Comparison of ENCODE assay signal across 10 mouse cellular contexts in genomic region chr16:17858592-17858991, GRCm38 (mm10). TPM values are rescaled to one million over a fixed set of nuclear protein-coding genes. Genes with fewer than 3 reads are reported as not detected.
DNase-seq lines count a peak whose midpoint lies in the region; ATAC-seq and TF ChIP-seq lines count a peak whose summit lies in the region.
"Had no signal": no experiment of that assay in that cellular context is flagged by ENCODE, and none has a peak within 500 bp of the region (broad histone marks: within the 10 kb centered on the region; RNA-seq: fewer than 3 reads in every experiment).

No protein-coding gene starts in this region.

- no peaks in the 10 kb centered on the region for H3K27me3 ChIP-seq in heart, postnatal 0 days (ENCODE audit: control insufficient read depth, insufficient read depth, low read length)
- no peaks in the 10 kb centered on the region for H3K27me3 ChIP-seq in testis, adult 2 months (ENCODE audit: control insufficient read depth, insufficient read depth, low read length)
- no peaks in the 10 kb centered on the region for H3K27me3 ChIP-seq in heart, embryonic 10.5 days (ENCODE audit: insufficient read depth, poor library complexity, severe bottlenecking)

- H3K4me2 ChIP-seq in heart, postnatal 0 days (ENCODE audit: low read depth, low read length): no peak overlapping the region

- peak; percentile 49; the same call in 1 of the 2 replicates for ATAC-seq in heart, postnatal 0 days (ENCODE audit: insufficient read depth, low read depth)
- peak; percentile 78 for ATAC-seq in common myeloid progenitor, adult 5-6 weeks (replicated peaks; ENCODE audit: low read depth, poor library complexity, severe bottlenecking)

- no peak overlapping the region for H3K4me3 ChIP-seq in heart, postnatal 0 days (ENCODE audit: low read depth, low read length)
- H3K4me3 ChIP-seq in testis, adult 2 months (ENCODE audit: control insufficient read depth, low read depth, low read length): peak overlapping the region; percentile 79
- H3K4me3 ChIP-seq in heart, embryonic 10.5 days: no peak overlapping the region

- H3K4me1 ChIP-seq in heart, postnatal 0 days (ENCODE audit: control insufficient read depth, insufficient read depth): no peaks in the 10 kb centered on the region
- no peaks in the 10 kb centered on the region for H3K4me1 ChIP-seq in testis, adult 2 months (ENCODE audit: control insufficient read depth, insufficient read depth, low read length)
- peaks cover 6% of the 10 kb centered on the region; the same call in 1 of the 2 replicates for H3K4me1 ChIP-seq in heart, embryonic 10.5 days

- H3K9me3 ChIP-seq in heart, postnatal 0 days (replicated peaks; ENCODE audit: control insufficient read depth, low read length): no peaks in the 10 kb centered on the region
- no peaks in the 10 kb centered on the region for H3K9me3 ChIP-seq in heart, embryonic 10.5 days

- DNase-seq in heart, postnatal 0 days (ENCODE audit: low spot score): no peak
- DNase-seq in heart, adult 11 months: no peak
- DNase-seq in testis, postnatal 10 days (ENCODE audit: low spot score): no peak
- DNase-seq in thymus, postnatal 25 days: peak; percentile 19
- DNase-seq in natural killer cell, adult 2 months (ENCODE audit: low spot score in 2 of 2): no peak
- DNase-seq in heart, embryonic 10.5 days (ENCODE audit: low spot score): no peak

- no peak for TF ChIP-seq POLR2A in testis, adult 2 months (IDR thresholded peaks at IDR 0.05; ENCODE audit: control insufficient read depth, low read depth, low read length)

- no peak for TF ChIP-seq EP300 in heart, postnatal 0 days (IDR thresholded peaks at IDR 0.05; ENCODE audit: low read depth)

- TF ChIP-seq CTCF in heart, postnatal 0 days (IDR thresholded peaks at IDR 0.05; ENCODE audit: low read depth): peak; percentile 71
- TF ChIP-seq CTCF in testis, adult 2 months (IDR thresholded peaks at IDR 0.05; ENCODE audit: control insufficient read depth, insufficient read depth, insufficient replicate concordance, low read depth, low read length): peak; percentile 32; the same call in 1 of the 2 replicates

- no peak overlapping the region for H3K27ac ChIP-seq in heart, postnatal 0 days (ENCODE audit: low read depth)
- no peak overlapping the region for H3K27ac ChIP-seq in testis, adult 2 months (ENCODE audit: control insufficient read depth, insufficient read depth, low read depth, low read length)
- no peak overlapping the region for H3K27ac ChIP-seq in heart, embryonic 10.5 days

- no peak overlapping the region for H3K9ac ChIP-seq in heart, postnatal 0 days (replicated peaks; ENCODE audit: low read depth, low read length)

- peaks cover 62% of the 10 kb centered on the region for H3K36me3 ChIP-seq in heart, postnatal 0 days (replicated peaks; ENCODE audit: control insufficient read depth, insufficient read depth, low read length)
- H3K36me3 ChIP-seq in testis, adult 2 months (ENCODE audit: control insufficient read depth, insufficient read depth, low read length): peaks cover 3% of the 10 kb centered on the region; the same call in 1 of the 2 replicates
- peaks cover 66% of the 10 kb centered on the region for H3K36me3 ChIP-seq in heart, embryonic 10.5 days

RNA-seq across cellular contexts. Expression of gene Car15, which starts 20.4 kb away (rescaled TPM):
- 0.27 and 1.1 TPM in 2 replicates for total RNA-seq in heart, postnatal 0 days (2014; rRNA removed; ENCODE audit: low replicate concordance)
- polyA plus RNA-seq in heart, postnatal 0 days (2015; fragmentation: Nextera tagmentation; extraction: Ambion mirVana): 0.25 and 0.44 TPM in 2 replicates
- 13.9 and 17.9 TPM in 2 replicates for polyA plus RNA-seq in testis, adult 2 months (2012; rRNA removed)
- total RNA-seq in common myeloid progenitor, adult 5-6 weeks (2017): 5.4 TPM in 1 of 2 replicates, not detected in the other
- polyA plus RNA-seq in heart, embryonic 10.5 days (2016; fragmentation: Nextera tagmentation; extraction: Ambion mirVana): 2.0 and 2.3 TPM in 2 replicates

RNA-seq across cellular contexts. Expression of gene B830017H08Rik, which starts 25.7 kb away (rescaled TPM):
- total RNA-seq in heart, postnatal 0 days (2014; rRNA removed; ENCODE audit: low replicate concordance): not detected in 2 replicates
- polyA plus RNA-seq in heart, postnatal 0 days (2015; fragmentation: Nextera tagmentation; extraction: Ambion mirVana): not detected in 2 replicates
- polyA plus RNA-seq in testis, adult 2 months (2012; rRNA removed): 4.5 and 5.6 TPM in 2 replicates
- not detected in 2 replicates for total RNA-seq in common myeloid progenitor, adult 5-6 weeks (2017)
- polyA plus RNA-seq in heart, embryonic 10.5 days (2016; fragmentation: Nextera tagmentation; extraction: Ambion mirVana): not detected in 2 replicates
- total RNA-seq: neutrophil, adult 5-6 weeks had no signal
- polyA plus RNA-seq: large intestine, adult 2 months had no signal

RNA-seq across cellular contexts. Expression of gene Gm20518, which starts 32.9 kb away (rescaled TPM):
- total RNA-seq in heart, postnatal 0 days (2014; rRNA removed; ENCODE audit: low replicate concordance): not detected in 2 replicates
- polyA plus RNA-seq in heart, postnatal 0 days (2015; fragmentation: Nextera tagmentation; extraction: Ambion mirVana): 0.05 and 0.07 TPM in 2 replicates
- 3.1 and 3.2 TPM in 2 replicates for polyA plus RNA-seq in testis, adult 2 months (2012; rRNA removed)
- 1.1 TPM in 1 of 2 replicates, not detected in the other for total RNA-seq in common myeloid progenitor, adult 5-6 weeks (2017)
- polyA plus RNA-seq in heart, embryonic 10.5 days (2016; fragmentation: Nextera tagmentation; extraction: Ambion mirVana): 0.22 and 0.25 TPM in 2 replicates

RNA-seq across cellular contexts. Expression of gene Tssk1, which starts 35.4 kb away (rescaled TPM):
- not detected in 2 replicates for total RNA-seq in heart, postnatal 0 days (2014; rRNA removed; ENCODE audit: low replicate concordance)
- 0.08 and 0.14 TPM in 2 replicates for polyA plus RNA-seq in heart, postnatal 0 days (2015; fragmentation: Nextera tagmentation; extraction: Ambion mirVana)
- 175 and 177 TPM in 2 replicates for polyA plus RNA-seq in testis, adult 2 months (2012; rRNA removed)
- not detected in 2 replicates for total RNA-seq in common myeloid progenitor, adult 5-6 weeks (2017)
- not detected in 2 replicates for polyA plus RNA-seq in heart, embryonic 10.5 days (2016; fragmentation: Nextera tagmentation; extraction: Ambion mirVana)
- total RNA-seq: neutrophil, adult 5-6 weeks had no signal

RNA-seq across cellular contexts. Expression of gene Dgcr2, which starts 39.8 kb away (rescaled TPM):
- total RNA-seq in heart, postnatal 0 days (2014; rRNA removed; ENCODE audit: low replicate concordance): 61.8 and 78.5 TPM in 2 replicates
- polyA plus RNA-seq in heart, postnatal 0 days (2015; fragmentation: Nextera tagmentation; extraction: Ambion mirVana): 30.4 and 31.9 TPM in 2 replicates
- 259 and 263 TPM in 2 replicates for polyA plus RNA-seq in testis, adult 2 months (2012; rRNA removed)
- total RNA-seq in common myeloid progenitor, adult 5-6 weeks (2017): 29.4 and 43.8 TPM in 2 replicates
- polyA plus RNA-seq in heart, embryonic 10.5 days (2016; fragmentation: Nextera tagmentation; extraction: Ambion mirVana): 63.7 and 69.6 TPM in 2 replicates
